ENCODE assay signal across 8 mouse cellular contexts in genomic region chr10:17332025-17332767, GRCm38 (mm10).
DNase-seq lines count a peak whose midpoint lies in the region; ATAC-seq and TF ChIP-seq lines count a peak whose summit lies in the region.

No protein-coding gene starts in this region.

- TF ChIP-seq CTCF in hindbrain, postnatal 0 days (IDR thresholded peaks at IDR 0.05; ENCODE audit: low read depth), result peak; percentile 15; the same call in 1 of the 2 replicates

- no peak overlapping the region for H3K27ac ChIP-seq in lung, embryonic 16.5 days (ENCODE audit: low read length)
- H3K27ac ChIP-seq in hindbrain, postnatal 0 days, result peak overlapping the region; percentile 73; the same call in 1 of the 2 replicates
- H3K27ac ChIP-seq in midbrain, embryonic 13.5 days, result peak overlapping the region; percentile 90

- no peak for ATAC-seq in lung, embryonic 16.5 days (ENCODE audit: low read depth)
- peak; percentile 50 for ATAC-seq in hindbrain, postnatal 0 days
- ATAC-seq in midbrain, embryonic 13.5 days, result peak; percentile 67
- ATAC-seq in CD4-positive, CD25-positive, alpha-beta regulatory T cell, adult 4 months, result no peak

- no peaks in the 10 kb centered on the region for H3K27me3 ChIP-seq in lung, embryonic 16.5 days (ENCODE audit: control insufficient read depth, insufficient read depth, low read depth, low read length)
- H3K27me3 ChIP-seq in hindbrain, postnatal 0 days (ENCODE audit: insufficient read depth, low read length), result no peaks in the 10 kb centered on the region
- H3K27me3 ChIP-seq in midbrain, embryonic 13.5 days, result no peaks in the 10 kb centered on the region

- H3K36me3 ChIP-seq in lung, embryonic 16.5 days (ENCODE audit: control insufficient read depth, insufficient read depth, low read length), result no peaks in the 10 kb centered on the region
- no peaks in the 10 kb centered on the region for H3K36me3 ChIP-seq in hindbrain, postnatal 0 days (ENCODE audit: insufficient read depth, low read length)
- H3K36me3 ChIP-seq in midbrain, embryonic 13.5 days, result no peaks in the 10 kb centered on the region

- DNase-seq in lung, postnatal 14 days, result no peak
- DNase-seq in embryo, embryonic 11 days, result peak; percentile 85
- DNase-seq in hindbrain, postnatal 0 days (ENCODE audit: low spot score), result peak; percentile 41
- DNase-seq in layer of hippocampus, adult 9-11 months, result no peak
- no peak for DNase-seq in spleen, postnatal 36 days (ENCODE audit: low spot score in 2 of 2)

- no peaks in the 10 kb centered on the region for H3K9me3 ChIP-seq in lung, embryonic 16.5 days (ENCODE audit: control insufficient read depth, low read length)
- H3K9me3 ChIP-seq in hindbrain, postnatal 0 days (ENCODE audit: low read length), result no peaks in the 10 kb centered on the region
- no peaks in the 10 kb centered on the region for H3K9me3 ChIP-seq in midbrain, embryonic 13.5 days

- no peak overlapping the region for H3K4me3 ChIP-seq in lung, embryonic 16.5 days (ENCODE audit: low read length)
- peak overlapping the region; percentile 38; the same call in 1 of the 2 replicates for H3K4me3 ChIP-seq in hindbrain, postnatal 0 days (ENCODE audit: low read length)
- peak overlapping the region; percentile 31 for H3K4me3 ChIP-seq in midbrain, embryonic 13.5 days (replicated peaks)

- H3K9ac ChIP-seq in lung, embryonic 16.5 days (ENCODE audit: low read length), result no peak overlapping the region
- peak overlapping the region; percentile 42; the same call in 1 of the 2 replicates for H3K9ac ChIP-seq in hindbrain, postnatal 0 days (replicated peaks; ENCODE audit: low read length)
- no peak overlapping the region for H3K9ac ChIP-seq in midbrain, embryonic 13.5 days (replicated peaks)

- H3K4me1 ChIP-seq in lung, embryonic 16.5 days (replicated peaks; ENCODE audit: control insufficient read depth, insufficient read depth, low read length), result peaks cover 7% of the 10 kb centered on the region; the same call in 1 of the 2 replicates
- peaks cover 8% of the 10 kb centered on the region; the same call in 1 of the 2 replicates for H3K4me1 ChIP-seq in hindbrain, postnatal 0 days (ENCODE audit: insufficient read depth, low read length)
- H3K4me1 ChIP-seq in midbrain, embryonic 13.5 days (replicated peaks), result peaks cover 38% of the 10 kb centered on the region

- WGBS in lung, embryonic 16.5 days, result 40% methylated on average over 6 of the region's 6 CpGs
- WGBS in hindbrain, postnatal 0 days, result 32% methylated on average over 6 of the region's 6 CpGs
- WGBS in midbrain, embryonic 13.5 days, result 12% methylated on average over 6 of the region's 6 CpGs

- peak overlapping the region; percentile 57 for H3K4me2 ChIP-seq in lung, embryonic 16.5 days (ENCODE audit: low read depth, low read length)
- peak overlapping the region; percentile 62 for H3K4me2 ChIP-seq in hindbrain, postnatal 0 days (ENCODE audit: low read depth, low read length)
- peak overlapping the region; percentile 53 for H3K4me2 ChIP-seq in midbrain, embryonic 13.5 days (replicated peaks)

Comparison
In these comparisons a context has a peak if more than half of its experiments do, and no peak if none do; other contexts are left out.
1. ATAC-seq: peak in hindbrain, postnatal 0 days (single experiment) and midbrain, embryonic 13.5 days (single experiment); none in lung, embryonic 16.5 days (single experiment) and CD4-positive, CD25-positive, alpha-beta regulatory T cell, adult 4 months (single experiment).
2. DNase-seq: peak in embryo, embryonic 11 days (single experiment) and hindbrain, postnatal 0 days (single experiment); none in lung, postnatal 14 days (single experiment), layer of hippocampus, adult 9-11 months (single experiment) and spleen, postnatal 36 days (0 of 2).
3. Peak in every context shown above with its lines, with median percentiles within 50 percentile points of each other: H3K4me2 ChIP-seq.